Mouse (Mus musculus) left cerebral cortex, postnatal 14 days (tissue): ENCODE measurements at regions not wholly inside any gene's neighbourhood (a gene's known extent, or its start where the extent isn't known, plus 50 kb on each side); places are given as distances from the start of the nearest gene placed in this dataset.
A peak's percentile ranks its signal among the peaks of the same experiment; 100 is the strongest.

ENCODE experiments used
- DNase-seq, 2 experiments: peaks; one replicate each; pipeline ENCODE4 v3.0.0; 2021 to 2022; ENCODE audit warnings: low spot score in 2 of 2, mixed read lengths in 1 of 2
- intact Hi-C: fragments of 180-260 bp; cut with DNase I; formaldehyde crosslinking; loops from one replicate; pipeline ENCODE4 v1.15.1; 2025

GRCm38 (mm10) chr8:39695331-39695730 is 979.5 kb upstream of the Adam24 start:
- intact Hi-C loops, result no loop called here
- DNase-seq, result peak; percentile 16 to 37

DNA sequence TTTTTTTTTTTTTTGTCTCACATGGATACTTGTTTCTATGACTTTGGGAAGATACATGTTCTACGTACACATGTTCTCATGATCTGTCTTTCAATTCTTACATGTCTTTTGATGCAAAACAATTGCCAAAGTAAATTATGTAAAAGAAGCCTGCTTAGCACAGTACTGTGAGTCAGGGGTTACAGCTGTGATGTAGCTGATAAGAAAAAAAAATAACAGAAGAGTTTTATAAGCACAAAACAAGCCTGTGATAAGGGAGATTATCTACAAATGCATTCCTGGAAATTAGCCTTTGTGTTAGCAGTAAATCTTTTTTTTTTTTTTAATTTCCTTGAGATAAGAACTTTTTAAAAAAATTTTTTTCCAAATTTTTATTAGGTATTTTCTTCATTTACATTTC is 969.0 kb upstream of the Adam24 start:
- intact Hi-C loops, result no loop called here
- no peak for DNase-seq

DNA sequence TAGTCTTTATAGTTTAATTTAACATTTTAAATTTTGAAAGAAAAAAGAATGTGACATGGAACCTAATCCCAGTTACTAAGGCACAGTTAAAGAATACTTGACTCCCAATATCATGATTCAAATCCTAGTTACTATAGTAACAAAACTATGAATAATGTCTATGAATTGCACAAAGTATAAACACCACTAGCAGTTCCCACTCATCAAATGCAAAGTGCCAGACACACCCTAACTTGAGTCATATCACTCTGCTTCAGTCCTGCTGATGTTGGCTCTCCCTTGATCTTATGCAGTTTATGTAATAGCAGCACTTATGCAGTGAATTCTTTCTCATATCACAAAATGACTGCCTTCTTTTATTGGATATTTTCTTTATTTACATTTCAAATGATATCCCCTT is 932.5 kb upstream of the Adam24 start:
- intact Hi-C loops, result no loop called here
- peak; percentile 5 to 31 for DNase-seq

GRCm38 (mm10) chr8:39746225-39746624 is 928.7 kb upstream of the Adam24 start:
- intact Hi-C loops, result no loop called here
- DNase-seq, result no peak

GRCm38 (mm10) chr8:39759905-39760304 is 915.0 kb upstream of the Adam24 start:
- intact Hi-C loops, result no loop called here
- DNase-seq, result no peak

DNA sequence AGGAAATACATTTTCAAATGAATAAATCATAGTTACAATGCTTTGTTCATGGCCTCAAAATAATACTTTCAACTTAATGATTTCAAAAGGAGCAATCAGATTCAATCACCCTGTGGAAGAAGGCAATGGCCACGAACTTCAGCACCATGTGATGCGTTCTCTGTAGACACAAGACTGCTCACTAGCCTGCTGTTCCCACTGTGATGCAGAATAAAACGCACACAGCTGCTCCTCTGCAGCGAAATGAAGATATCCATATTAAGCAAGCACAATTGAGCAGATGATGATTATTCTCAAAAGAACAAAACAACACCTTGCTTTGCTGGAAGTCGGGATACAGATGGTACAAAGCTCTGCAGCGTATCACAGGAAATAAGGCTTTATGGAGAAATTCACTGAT is 895.4 kb upstream of the Adam24 start:
- DNase-seq, result peak; percentile 1 to 3
- intact Hi-C loops, result no loop called here

- intact Hi-C loops, result no loop called here
- DNase-seq, result no peak
These were observed 894.7 kb upstream of the Adam24 start for GRCm38 (mm10) chr8:39780169-39780568.

DNA sequence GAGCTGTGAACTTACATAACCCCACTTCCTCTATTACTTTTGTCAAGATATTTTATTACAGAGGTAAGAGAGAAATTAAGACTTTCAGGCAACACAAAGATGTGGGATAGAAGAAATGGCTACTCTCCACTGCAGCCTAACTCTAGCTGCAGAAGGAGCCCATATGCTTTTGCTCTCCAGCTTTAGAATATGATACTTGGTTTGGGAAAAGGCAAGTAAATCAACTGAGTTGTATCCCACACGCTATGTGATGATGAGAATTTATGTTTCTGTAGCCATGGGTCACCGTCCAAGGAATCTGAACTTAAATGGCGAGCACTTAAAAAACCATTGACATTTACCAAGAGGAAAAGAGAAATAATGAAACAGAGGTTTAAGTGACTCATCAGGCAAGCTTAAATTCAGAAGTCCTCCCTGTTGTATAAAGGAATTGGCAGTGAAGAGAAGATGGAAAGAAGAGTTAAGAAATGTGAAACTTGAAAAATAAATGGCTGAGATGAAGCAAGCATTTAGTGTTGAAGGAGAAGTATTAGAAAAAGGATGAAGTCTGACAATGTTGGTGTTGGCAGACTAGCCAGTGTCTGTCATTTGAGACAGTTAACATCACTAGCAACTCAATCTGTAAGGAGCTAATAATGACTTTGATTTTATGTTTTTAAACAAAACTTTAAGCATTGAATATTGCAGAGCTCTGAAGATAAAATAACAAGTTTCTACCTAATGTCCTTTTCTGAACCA is 893.3 kb upstream of the Adam24 start:
- intact Hi-C loops, result no loop called here
- DNase-seq, result no peak

- intact Hi-C loops, result no loop called here
These were observed 892.7 kb upstream of the Adam24 start for GRCm38 (mm10) chr8:39782162-39782530.

More at GRCm38 (mm10) chr8:39782162-39782530, 892.7 kb upstream of the Adam24 start:
- DNase-seq, result no peak
